Mouse (Mus musculus) testis, adult 2 months (tissue): ENCODE measurements around the gene Mrm2.

Source experiments
- CTCF ChIP-seq: fragments of 200-500 bp; IDR thresholded peaks from 2 replicates; pipeline ENCODE4 v1.5.1; 2012; ENCODE audit warnings: low read depth, mild to moderate bottlenecking, inconsistent platforms, low read length, moderate library complexity; ENCODE audit not compliant: control insufficient read depth, insufficient read depth, insufficient replicate concordance
- POLR2A ChIP-seq: fragments of 200-500 bp; IDR thresholded peaks from 2 replicates; pipeline ENCODE4 v1.6.1; 2012; ENCODE audit warnings: low read depth, mild to moderate bottlenecking, inconsistent platforms, low read length, moderate library complexity; ENCODE audit not compliant: control insufficient read depth

DNA sequence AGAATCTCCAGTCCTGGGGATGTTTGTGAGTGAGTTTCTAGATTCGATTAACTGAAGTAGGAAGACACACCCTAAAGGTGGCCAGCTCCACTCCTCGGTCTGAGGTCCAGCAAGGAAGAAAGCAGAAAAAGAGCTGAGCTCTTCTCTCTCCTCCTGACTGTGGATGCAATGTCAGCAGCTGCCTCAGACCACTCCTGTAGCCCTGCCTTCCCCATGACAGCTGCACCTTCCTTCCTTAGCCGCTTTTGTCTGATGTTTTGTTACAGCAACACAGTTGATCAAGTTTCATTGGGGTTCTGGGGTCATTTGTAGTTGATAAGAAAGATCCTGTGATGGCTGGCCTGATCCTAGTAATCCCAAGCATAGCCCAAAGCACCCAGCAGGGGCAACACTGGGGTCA lies 25.8 kb upstream of the Mrm2 start:
- no peak for TF ChIP-seq POLR2A
- TF ChIP-seq CTCF, result no peak
